Mouse (Mus musculus) MEL (cell line): ENCODE measurements around the gene Myom1. TPM values are rescaled to one million over a fixed set of nuclear protein-coding genes. Genes with fewer than 3 reads are reported as not detected.

ENCODE experiments used
- DNase-seq: peaks from one replicate; pipeline ENCODE4 v3.0.0; 2011; ENCODE audit warnings: low read depth, low spot score
- H3K27ac ChIP-seq: 2 replicates; pipeline ENCODE4 v1.5.1; 2012; ENCODE audit warnings: low read depth, mild to moderate bottlenecking, control low read depth, low read length, moderate library complexity; ENCODE audit not compliant: control insufficient read depth
- H3K27me3 ChIP-seq, 2 experiments: fragments of 150-350 bp in 1 of 2; sonication (generic) in 1 of 2; 2 replicates each; pipeline ENCODE4 v1.6.1; 2012; ENCODE audit warnings: low read length in 2 of 2, mild to moderate bottlenecking in 2 of 2, improper control_type of control experiment in 1 of 2, moderate library complexity in 1 of 2; ENCODE audit not compliant: insufficient read depth in 2 of 2, control insufficient read depth in 1 of 2
- H3K36me3 ChIP-seq, 2 experiments: 2 replicates each; pipeline ENCODE4 v1.6.1; 2012 to 2014; ENCODE audit warnings: low read length in 2 of 2, improper control_type of control experiment in 1 of 2, inconsistent platforms in 1 of 2, mild to moderate bottlenecking in 1 of 2; ENCODE audit not compliant: insufficient read depth in 2 of 2, control insufficient read depth in 1 of 2
- H3K4me1 ChIP-seq, 2 experiments: fragments of 150-350 bp in 1 of 2; sonication (generic) in 1 of 2; 2 replicates each; pipeline ENCODE4 v1.6.1; 2012; ENCODE audit warnings: low read length in 2 of 2, improper control_type of control experiment in 1 of 2, mild to moderate bottlenecking in 1 of 2; ENCODE audit not compliant: insufficient read depth in 2 of 2, control insufficient read depth in 1 of 2
- H3K4me3 ChIP-seq, 2 experiments: fragments of 150-350 bp in 1 of 2; sonication (generic) in 1 of 2; 2 replicates each; pipeline ENCODE4 v1.5.1; 2012; ENCODE audit warnings: low read depth in 2 of 2, low read length in 2 of 2, mild to moderate bottlenecking in 2 of 2, moderate library complexity in 2 of 2, control low read depth in 1 of 2, improper control_type of control experiment in 1 of 2; ENCODE audit not compliant: control insufficient read depth in 1 of 2, insufficient read depth in 1 of 2
- H3K79me2 ChIP-seq: 2 replicates; pipeline ENCODE4 v1.6.1; 2012; ENCODE audit warnings: mild to moderate bottlenecking, low read length, moderate library complexity; ENCODE audit not compliant: control insufficient read depth, poor library complexity, insufficient read depth
- H3K9ac ChIP-seq: 2 replicates; pipeline ENCODE4 v1.6.1; 2012; ENCODE audit warnings: low read depth, mild to moderate bottlenecking, control low read depth, low read length, moderate library complexity; ENCODE audit not compliant: control insufficient read depth, poor library complexity, severe bottlenecking
- H3K9me3 ChIP-seq: fragments of 150-350 bp; sonication (generic); replicated peaks from 2 replicates; pipeline ENCODE4 v1.6.1; 2012; ENCODE audit warnings: mild to moderate bottlenecking, low read length, improper control_type of control experiment, moderate library complexity; ENCODE audit not compliant: insufficient read depth
- BHLHE40 ChIP-seq: IDR thresholded peaks from 2 replicates; pipeline ENCODE4 v1.6.1; 2012; ENCODE audit warnings: low read depth, mild to moderate bottlenecking, inconsistent platforms, low read length, improper control_type of control experiment, borderline replicate concordance
- CHD2 ChIP-seq: IDR thresholded peaks from 2 replicates; pipeline ENCODE4 v1.6.1; 2011; ENCODE audit warnings: low read length, improper control_type of control experiment
- CTCF ChIP-seq, 3 experiments: IDR thresholded peaks in 2 of 3; conservative IDR thresholded peaks in 1 of 3; 2 replicates each; pipeline ENCODE4 v1.5.1; 2011 to 2012; ENCODE audit warnings: low read length in 3 of 3, low read depth in 2 of 3, mild to moderate bottlenecking in 2 of 3, improper control_type of control experiment in 1 of 3, inconsistent platforms in 1 of 3, mixed read lengths in 1 of 3, moderate library complexity in 1 of 3; ENCODE audit not compliant: control insufficient read depth in 1 of 3, insufficient read depth in 1 of 3, poor library complexity in 1 of 3, severe bottlenecking in 1 of 3
- ELF1 ChIP-seq: IDR thresholded peaks from 2 replicates; pipeline ENCODE4 v1.6.1; 2014; ENCODE audit warnings: low read depth, mild to moderate bottlenecking, inconsistent platforms, low read length, improper control_type of control experiment, moderate library complexity
- EP300 ChIP-seq, 2 experiments: IDR thresholded peaks; 2 replicates each; pipeline ENCODE4 v1.6.1; 2011; ENCODE audit warnings: improper control_type of control experiment in 2 of 2, low read length in 2 of 2, low read depth in 1 of 2, mild to moderate bottlenecking in 1 of 2
- ETS1 ChIP-seq: IDR thresholded peaks from 2 replicates; pipeline ENCODE4 v1.6.1; 2012; ENCODE audit warnings: low read depth, mild to moderate bottlenecking, inconsistent platforms, low read length, improper control_type of control experiment, moderate library complexity
- GATA1 ChIP-seq: IDR thresholded peaks from 2 replicates; pipeline ENCODE4 v1.6.1; 2011; ENCODE audit warnings: low read depth, low read length, improper control_type of control experiment
- JUND ChIP-seq: IDR thresholded peaks from 2 replicates; pipeline ENCODE4 v1.6.1; 2011; ENCODE audit warnings: low read depth, mild to moderate bottlenecking, improper control_type of control experiment, low read length
- MXI1 ChIP-seq: IDR thresholded peaks from 2 replicates; pipeline ENCODE4 v1.6.1; 2011; ENCODE audit warnings: mild to moderate bottlenecking, low read depth, low read length, improper control_type of control experiment
- MYB ChIP-seq: IDR thresholded peaks from 2 replicates; pipeline ENCODE4 v1.6.1; 2011; ENCODE audit warnings: mild to moderate bottlenecking, low read depth, low read length, improper control_type of control experiment
- MYC ChIP-seq: IDR thresholded peaks from 2 replicates; pipeline ENCODE4 v1.6.1; 2011; ENCODE audit warnings: low read depth, mild to moderate bottlenecking, low read length, improper control_type of control experiment, moderate library complexity
- POLR2AphosphoS2 ChIP-seq: IDR thresholded peaks from 2 replicates; pipeline ENCODE4 v1.6.1; 2011; ENCODE audit warnings: low read length, improper control_type of control experiment
- POLR2AphosphoS5 ChIP-seq: IDR thresholded peaks from 2 replicates; pipeline ENCODE4 v1.6.1; 2012; ENCODE audit warnings: low read depth, borderline replicate concordance, mild to moderate bottlenecking, inconsistent platforms, low read length, moderate library complexity, mixed read lengths
- RCOR1 ChIP-seq: IDR thresholded peaks from 2 replicates; pipeline ENCODE4 v1.6.1; 2012; ENCODE audit warnings: low read depth, mild to moderate bottlenecking, inconsistent platforms, low read length, improper control_type of control experiment
- SMC3 ChIP-seq: IDR thresholded peaks from 2 replicates; pipeline ENCODE4 v1.6.1; 2011; ENCODE audit warnings: low read depth, low read length, improper control_type of control experiment
- TAL1 ChIP-seq: IDR thresholded peaks from 2 replicates; pipeline ENCODE4 v1.6.1; 2012; ENCODE audit warnings: mild to moderate bottlenecking, inconsistent platforms, low read length, moderate library complexity, mixed read lengths
- TBP ChIP-seq: IDR thresholded peaks from 2 replicates; pipeline ENCODE4 v1.8.0; 2011; ENCODE audit warnings: low read depth, low read length, improper control_type of control experiment
- TCF12 ChIP-seq: IDR thresholded peaks from 2 replicates; pipeline ENCODE4 v1.6.1; 2014; ENCODE audit warnings: low read depth, mild to moderate bottlenecking, inconsistent platforms, low read length, improper control_type of control experiment, moderate library complexity
- ZKSCAN1 ChIP-seq: IDR thresholded peaks from 2 replicates; pipeline ENCODE4 v1.6.1; 2012; ENCODE audit warnings: low read depth, mild to moderate bottlenecking, inconsistent platforms, low read length, improper control_type of control experiment, moderate library complexity
- ZMIZ1 ChIP-seq: IDR thresholded peaks from 2 replicates; pipeline ENCODE4 v1.6.1; 2012; ENCODE audit warnings: low read depth, mild to moderate bottlenecking, inconsistent platforms, low read length, improper control_type of control experiment, moderate library complexity
- ZNF384 ChIP-seq: IDR thresholded peaks from 2 replicates; pipeline ENCODE4 v1.6.1; 2012; ENCODE audit warnings: low read depth, mild to moderate bottlenecking, inconsistent platforms, low read length, improper control_type of control experiment
- polyA plus RNA-seq, 2 experiments: library from polyadenylated mRNA; stranded (reverse) in 1 of 2; unstranded in 1 of 2; fragments of >175 nt in 1 of 2; fragments of >200 nt in 1 of 2; gene quantifications; 2 replicates each; pipeline versions ENCODE4 v1.2.1 to v1.2.4; 2012; ENCODE audit warnings: low replicate concordance in 2 of 2, low read depth in 1 of 2; ENCODE audit not compliant: insufficient read length in 2 of 2, insufficient read depth in 1 of 2, missing spikeins in 1 of 2
- total RNA-seq: library from RNA; depleted of rRNA; stranded (reverse); fragments of 300-350 nt; gene quantifications from 2 replicates; pipeline ENCODE4 v1.2.3, GENCODE M21; 2012

The Myom1 gene
- total and polyA plus RNA-seq, 3 experiments, result 0.65 to 0.79 TPM; not detected in 1

DNA sequence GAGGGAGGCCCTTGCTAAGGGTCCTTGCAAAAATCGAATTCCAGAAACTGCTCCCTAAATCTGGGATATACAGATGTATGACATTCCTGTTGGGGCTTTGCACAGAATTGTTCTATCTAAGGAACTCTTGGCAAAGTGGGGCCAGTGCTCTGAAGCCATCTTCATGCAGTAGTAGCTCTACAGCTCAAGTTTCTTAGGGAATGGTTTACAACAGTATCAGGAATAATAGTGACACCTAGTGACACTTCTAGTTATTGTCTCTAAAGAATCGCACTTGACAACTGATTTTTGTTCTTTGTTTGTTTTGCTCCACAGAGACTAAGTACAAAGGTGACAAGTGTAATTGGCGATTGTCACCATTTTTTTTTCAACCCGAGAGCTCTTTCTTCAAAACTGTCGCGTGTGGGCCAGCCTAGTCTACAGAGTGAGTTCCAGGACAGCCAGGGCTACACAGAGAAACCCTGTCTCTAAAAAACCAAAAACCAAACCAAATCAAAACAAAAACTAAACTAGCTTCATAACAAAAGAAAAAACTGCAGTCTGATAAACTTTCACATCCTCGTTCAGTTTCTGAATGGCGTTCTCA, 33.7 kb upstream of the Myom1 start (continued):
- TF ChIP-seq MYC (no peak), MXI1 (no peak), ZKSCAN1 (no peak), BHLHE40 (no peak), MYB (no peak), JUND (no peak), POLR2AphosphoS2 (no peak), GATA1 (no peak), ELF1 (no peak), POLR2AphosphoS5 (no peak), TBP (0 out of 2 replicates have a peak, but pooled peaks have one; percentile 37)

DNA sequence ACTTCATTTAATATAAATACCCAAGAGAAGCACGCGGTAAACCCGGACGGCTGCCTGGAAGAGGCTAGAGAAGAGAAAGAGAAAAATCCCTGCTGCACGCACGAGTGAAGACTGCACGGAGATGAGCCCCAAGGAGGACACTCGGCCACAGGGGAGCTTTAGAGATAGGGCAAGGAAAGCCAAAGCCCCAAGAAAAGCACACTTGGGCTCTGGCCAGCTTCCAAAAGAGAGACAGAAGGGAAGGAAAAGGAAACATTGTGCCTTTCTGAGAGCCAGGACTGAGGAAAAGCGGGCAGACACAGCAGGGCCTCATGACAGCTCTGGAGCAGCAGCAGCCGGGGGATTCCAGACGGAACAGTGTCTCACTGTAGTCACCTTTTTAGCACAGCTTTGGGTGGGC, 31.2 kb upstream of the Myom1 start:
- Histone ChIP-seq H3K4me1 (peaks cover 0 to 15% of the 10 kb centered on the region in 2 experiments; a peak in 1 of 4 replicates), H3K27ac (no peak overlapping the region), H3K9me3 (no peaks in the 10 kb centered on the region), H3K79me2 (no peaks in the 10 kb centered on the region), H3K27me3 (no peaks in the 10 kb centered on the region), H3K9ac (no peak overlapping the region), H3K4me3 (no peak overlapping the region), H3K36me3 (peaks cover 0 to 12% of the 10 kb centered on the region in 2 experiments; a peak in 2 of 4 replicates)
- TF ChIP-seq CHD2 (no peak), RCOR1 (no peak), ETS1 (no peak)
- no peak for DNase-seq

DNA sequence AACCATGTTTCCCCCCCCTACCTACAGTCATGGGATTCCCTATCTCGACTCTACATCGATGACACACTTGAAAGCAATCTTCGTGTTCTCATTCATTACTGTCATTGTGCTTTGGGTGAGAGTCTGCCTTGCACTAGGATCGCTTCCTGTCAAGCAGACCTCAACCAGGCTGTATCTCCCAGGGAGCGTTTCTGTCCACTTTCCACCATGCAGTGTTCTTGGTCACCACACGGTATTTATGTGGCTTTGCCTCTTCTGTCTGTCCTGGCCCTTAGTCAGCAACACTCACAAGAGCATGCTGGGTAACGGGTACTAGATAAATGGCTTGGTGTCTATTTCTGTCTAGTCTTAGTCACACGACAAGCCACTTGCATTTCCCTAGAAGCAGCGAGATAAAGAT, 29.0 kb upstream of the Myom1 start:
- H3K27me3 ChIP-seq, result no peaks in the 10 kb centered on the region
- no peak overlapping the region for H3K4me3 ChIP-seq
- no peak for DNase-seq
- H3K9ac ChIP-seq, result no peak overlapping the region
- no peak overlapping the region for H3K27ac ChIP-seq
- TF ChIP-seq EP300 (IDR thresholded peaks at IDR 0.05; ENCODE audit: low read depth in 1 of 2, low read length in 2 of 2) (no peak), ZMIZ1 (no peak), CTCF (IDR thresholded peaks at IDR 0.05 in 2 of 3, conservative IDR thresholded peaks at IDR 0.05 in 1 of 3; ENCODE audit: control insufficient read depth in 1 of 3, insufficient read depth in 1 of 3, low read depth in 2 of 3, low read length in 3 of 3, poor library complexity in 1 of 3, severe bottlenecking in 1 of 3) (no peak), SMC3 (no peak), ZKSCAN1 (no peak), ZNF384 (no peak), TCF12 (no peak), TAL1 (no peak), POLR2AphosphoS2 (no peak)
- H3K36me3 ChIP-seq, result peaks cover 0 to 6% of the 10 kb centered on the region in 2 experiments; a peak in 1 of 4 replicates
- H3K4me1 ChIP-seq, result peaks cover 0 to 7% of the 10 kb centered on the region in 2 experiments; a peak in 1 of 4 replicates
- no peaks in the 10 kb centered on the region for H3K79me2 ChIP-seq
- no peaks in the 10 kb centered on the region for H3K9me3 ChIP-seq
